9 mouse cellular contexts compared by ENCODE assay signal in genomic region chr16:32658743-32659171, GRCm38 (mm10). TPM values are rescaled to one million over a fixed set of nuclear protein-coding genes. Genes with fewer than 3 reads are reported as not detected.
DNase-seq lines count a peak whose midpoint lies in the region; ATAC-seq and TF ChIP-seq lines count a peak whose summit lies in the region.
"Had no signal": no experiment of that assay in that cellular context is flagged by ENCODE, and none has a peak within 500 bp of the region (broad histone marks: within the 10 kb centered on the region; RNA-seq: fewer than 3 reads in every experiment).

No protein-coding gene starts in this region.

- ATAC-seq in forebrain, embryonic 11.5 days (replicated peaks; ENCODE audit: low FRiP score): peak; percentile 16; the same call in 1 of the 2 replicates
- no peak for ATAC-seq in limb, embryonic 12.5 days (ENCODE audit: insufficient number of reproducible peaks, insufficient read depth, low FRiP score, low TSS enrichment, low read depth)
- peak; percentile 11 for ATAC-seq in neural tube, embryonic 15.5 days (ENCODE audit: low FRiP score)
- ATAC-seq: Patski had no signal

- peak overlapping the region; percentile 12; the same call in 1 of the 2 replicates for H3K9ac ChIP-seq in forebrain, embryonic 11.5 days (ENCODE audit: low read length)
- H3K9ac ChIP-seq in limb, embryonic 12.5 days (replicated peaks): peak overlapping the region; percentile 57
- peak overlapping the region; percentile 75 for H3K9ac ChIP-seq in neural tube, embryonic 15.5 days (replicated peaks)

- H3K4me1 ChIP-seq in testis, adult 2 months (ENCODE audit: control insufficient read depth, insufficient read depth, low read length): peaks cover 15% of the 10 kb centered on the region
- peaks cover 27% of the 10 kb centered on the region; the same call in 1 of the 2 replicates for H3K4me1 ChIP-seq in forebrain, embryonic 11.5 days (replicated peaks; ENCODE audit: control insufficient read depth, insufficient read depth, low read length)
- peaks cover 58% of the 10 kb centered on the region for H3K4me1 ChIP-seq in limb, embryonic 12.5 days (replicated peaks)
- peaks cover 66% of the 10 kb centered on the region for H3K4me1 ChIP-seq in neural tube, embryonic 15.5 days

- TF ChIP-seq POLR2A in testis, adult 2 months (IDR thresholded peaks at IDR 0.05; ENCODE audit: control insufficient read depth, low read depth, low read length): no peak

- TF ChIP-seq CTCF in testis, adult 2 months (IDR thresholded peaks at IDR 0.05; ENCODE audit: control insufficient read depth, insufficient read depth, insufficient replicate concordance, low read depth, low read length): no peak

- intact Hi-C loops in heart, postnatal 36 days (cut with DNase I): loop anchor here (1.0 to 2.0 kb wide), 2 partner anchors 14 to 24 kb away; no protein-coding TSS in a partner anchor

- WGBS in forebrain, embryonic 11.5 days: 1% methylated on average over 8 of the region's 21 CpGs
- under 1% methylated on average over 17 of the region's 21 CpGs for WGBS in limb, embryonic 12.5 days
- 4% methylated on average over 9 of the region's 21 CpGs for WGBS in neural tube, embryonic 15.5 days

- H3K9me3 ChIP-seq in forebrain, embryonic 11.5 days (ENCODE audit: control insufficient read depth, low read length): no peaks in the 10 kb centered on the region
- H3K9me3 ChIP-seq in limb, embryonic 12.5 days: no peaks in the 10 kb centered on the region
- H3K9me3 ChIP-seq in neural tube, embryonic 15.5 days (replicated peaks): no peaks in the 10 kb centered on the region

- DNase-seq in heart, adult 11 months: peak; percentile 93
- no peak for DNase-seq in heart, postnatal 36 days
- DNase-seq in testis, postnatal 14 days (ENCODE audit: low spot score): no peak
- no peak for DNase-seq in forebrain, embryonic 11.5 days (ENCODE audit: low spot score)
- no peak for DNase-seq in spleen, postnatal 10 days (ENCODE audit: low spot score in 2 of 2)

- no peak overlapping the region for H3K27ac ChIP-seq in testis, adult 2 months (ENCODE audit: control insufficient read depth, insufficient read depth, low read depth, low read length)
- no peak overlapping the region for H3K27ac ChIP-seq in forebrain, embryonic 11.5 days (ENCODE audit: low read depth, low read length)
- peak overlapping the region; percentile 25; the same call in 1 of the 2 replicates for H3K27ac ChIP-seq in limb, embryonic 12.5 days
- peak overlapping the region; percentile 89 for H3K27ac ChIP-seq in neural tube, embryonic 15.5 days (replicated peaks)

- peak overlapping the region; percentile 6 for H3K4me3 ChIP-seq in testis, adult 2 months (ENCODE audit: control insufficient read depth, low read depth, low read length)
- H3K4me3 ChIP-seq in forebrain, embryonic 11.5 days (ENCODE audit: low read depth, low read length): peak overlapping the region; percentile 9; the same call in 1 of the 2 replicates
- H3K4me3 ChIP-seq in limb, embryonic 12.5 days (replicated peaks): peak overlapping the region; percentile 39
- H3K4me3 ChIP-seq in neural tube, embryonic 15.5 days (replicated peaks): peak overlapping the region; percentile 52

- peak overlapping the region; percentile 40 for H3K4me2 ChIP-seq in forebrain, embryonic 11.5 days (ENCODE audit: low read depth, low read length, severe bottlenecking)
- peak overlapping the region; percentile 80 for H3K4me2 ChIP-seq in limb, embryonic 12.5 days
- peak overlapping the region; percentile 73 for H3K4me2 ChIP-seq in neural tube, embryonic 15.5 days

- no peaks in the 10 kb centered on the region for H3K27me3 ChIP-seq in testis, adult 2 months (ENCODE audit: control insufficient read depth, insufficient read depth, low read length)
- no peaks in the 10 kb centered on the region for H3K27me3 ChIP-seq in forebrain, embryonic 11.5 days (ENCODE audit: control insufficient read depth, insufficient read depth, low read length)
- H3K27me3 ChIP-seq in limb, embryonic 12.5 days: no peaks in the 10 kb centered on the region
- no peaks in the 10 kb centered on the region for H3K27me3 ChIP-seq in neural tube, embryonic 15.5 days (replicated peaks)
- H3K27me3 ChIP-seq: Patski had no signal

- no peaks in the 10 kb centered on the region for H3K36me3 ChIP-seq in testis, adult 2 months (ENCODE audit: control insufficient read depth, insufficient read depth, low read length)
- no peaks in the 10 kb centered on the region for H3K36me3 ChIP-seq in forebrain, embryonic 11.5 days (ENCODE audit: control insufficient read depth, insufficient read depth, low read length)
- H3K36me3 ChIP-seq in limb, embryonic 12.5 days: 0 out of 2 replicates have a peak, but pooled peaks cover 10% of the 10 kb centered on the region
- no peaks in the 10 kb centered on the region for H3K36me3 ChIP-seq in neural tube, embryonic 15.5 days

RNA-seq across cellular contexts. Expression of gene Tnk2, which starts 15.1 kb away (rescaled TPM):
- 10 to 100 TPM; 18.0 to 19.8 TPM for total RNA-seq in heart, postnatal 36 days (2021)
- polyA plus RNA-seq in testis, adult 2 months (2012; rRNA removed): 21.4 and 23.4 TPM in 2 replicates
- polyA plus RNA-seq in forebrain, embryonic 11.5 days (2014; fragmentation: Nextera tagmentation; extraction: Ambion mirVana): 11.2 and 12.1 TPM in 2 replicates
- polyA plus RNA-seq in limb, embryonic 12.5 days (2016; fragmentation: Nextera tagmentation; extraction: Ambion mirVana): 11.9 and 12.0 TPM in 2 replicates
- 20.0 and 23.2 TPM in 2 replicates for polyA plus RNA-seq in neural tube, embryonic 15.5 days (2015; fragmentation: Nextera tagmentation; extraction: Ambion mirVana)

RNA-seq across cellular contexts. Expression of gene Tfrc, which starts 50.0 kb away (rescaled TPM):
- total RNA-seq in heart, postnatal 36 days (2021): 100 to 1,000 TPM in 1 of 2 experiments, 10 to 100 TPM in 1; 55.9 to 114 TPM
- 3.7 and 5.5 TPM in 2 replicates for polyA plus RNA-seq in testis, adult 2 months (2012; rRNA removed)
- polyA plus RNA-seq in forebrain, embryonic 11.5 days (2014; fragmentation: Nextera tagmentation; extraction: Ambion mirVana): 68.4 and 73.6 TPM in 2 replicates
- 40.7 and 43.9 TPM in 2 replicates for polyA plus RNA-seq in limb, embryonic 12.5 days (2016; fragmentation: Nextera tagmentation; extraction: Ambion mirVana)
- 32.7 and 33.1 TPM in 2 replicates for polyA plus RNA-seq in neural tube, embryonic 15.5 days (2015; fragmentation: Nextera tagmentation; extraction: Ambion mirVana)

Comparison
In these comparisons a context has a peak if more than half of its experiments do, and no peak if none do; other contexts are left out.
1. H3K27ac ChIP-seq: peak in limb, embryonic 12.5 days (single experiment) and neural tube, embryonic 15.5 days (single experiment); none in testis, adult 2 months (single experiment) and forebrain, embryonic 11.5 days (single experiment).
2. H3K9ac ChIP-seq: peak in every context shown above with its lines; median percentile 75 in neural tube, embryonic 15.5 days; 57 in limb, embryonic 12.5 days; 12 in forebrain, embryonic 11.5 days.
3. Peak in every context shown above with its lines, with median percentiles within 50 percentile points of each other: H3K4me3 ChIP-seq and H3K4me2 ChIP-seq.